Mouse (Mus musculus) lung, adult 18-20 months (tissue): ENCODE measurements at regions not wholly inside any gene's neighbourhood (a gene's known extent, or its start where the extent isn't known, plus 50 kb on each side); places are given as distances from the start of the nearest gene placed in this dataset.

Source experiments
- DNase-seq, 2 experiments: peaks; one replicate each; pipeline ENCODE4 v3.0.0; 2022; ENCODE audit warnings: mixed read lengths in 2 of 2

GRCm38 (mm10) chr12:107322861-107323260, 165.6 kb upstream of the 3110018I06Rik start:
- DNase-seq = no peak

- DNase-seq = no peak
These were observed 162.3 kb upstream of the 3110018I06Rik start for GRCm38 (mm10) chr12:107326101-107326500.

- no peak for DNase-seq
These were observed 161.2 kb upstream of the 3110018I06Rik start for GRCm38 (mm10) chr12:107327107-107327770.

- DNase-seq = no peak
These were observed 159.4 kb upstream of the 3110018I06Rik start for GRCm38 (mm10) chr12:107328986-107329385.

GRCm38 (mm10) chr12:107334366-107334765, 154.1 kb upstream of the 3110018I06Rik start:
- no peak for DNase-seq

- DNase-seq = no peak
These were observed 153.3 kb upstream of the 3110018I06Rik start for GRCm38 (mm10) chr12:107335106-107335505.

GRCm38 (mm10) chr12:107338758-107339157, 149.7 kb upstream of the 3110018I06Rik start:
- DNase-seq = peak; percentile 5 to 15

- no peak for DNase-seq
These were observed 132.2 kb upstream of the 3110018I06Rik start for GRCm38 (mm10) chr12:107356211-107356610.

- no peak for DNase-seq
These were observed 131.5 kb upstream of the 3110018I06Rik start for GRCm38 (mm10) chr12:107356974-107357373.

- DNase-seq = no peak
These were observed 127.9 kb upstream of the 3110018I06Rik start for GRCm38 (mm10) chr12:107360511-107360910.

GRCm38 (mm10) chr12:107361606-107362005, 126.8 kb upstream of the 3110018I06Rik start:
- no peak for DNase-seq

- DNase-seq = no peak
These were observed 126.3 kb upstream of the 3110018I06Rik start for GRCm38 (mm10) chr12:107362120-107362519.

- DNase-seq = no peak
These were observed 116.2 kb upstream of the 3110018I06Rik start for GRCm38 (mm10) chr12:107372254-107372653.

- no peak for DNase-seq
These were observed 96.2 kb upstream of the 3110018I06Rik start for GRCm38 (mm10) chr12:107392050-107392795.

GRCm38 (mm10) chr12:107394467-107394866, 94.0 kb upstream of the 3110018I06Rik start:
- no peak for DNase-seq

- DNase-seq = no peak
These were observed 83.6 kb upstream of the 3110018I06Rik start for GRCm38 (mm10) chr12:107404821-107405220.

GRCm38 (mm10) chr12:107423923-107424322, 64.5 kb upstream of the 3110018I06Rik start:
- no peak for DNase-seq

- DNase-seq = no peak
These were observed 49.9 kb upstream of the 3110018I06Rik start for GRCm38 (mm10) chr12:107438506-107438905.
